Mouse (Mus musculus) neural tube, embryonic 14.5 days (tissue): ENCODE measurements around the gene Olfr654. TPM values are rescaled to one million over a fixed set of nuclear protein-coding genes. Genes with fewer than 3 reads are reported as not detected.

Source experiments
- ATAC-seq: fragments of 200-750 bp; cut with Nextera tagmentation; 2 replicates; pipeline ENCODE4 v1.8.0; 2017; ENCODE audit warnings: low read depth, mild to moderate bottlenecking, moderate TSS enrichment, moderate library complexity
- H3K27ac ChIP-seq: fragments of 300-500 bp; sonication (generic); 2 replicates; pipeline ENCODE4 v1.5.1; 2014; ENCODE audit warnings: low read depth, mild to moderate bottlenecking, control low read depth, low read length, moderate library complexity, mixed read lengths
- H3K27me3 ChIP-seq: fragments of 300-500 bp; sonication (generic); 2 replicates; pipeline ENCODE4 v1.6.1; 2014; ENCODE audit warnings: low read length; ENCODE audit not compliant: control insufficient read depth, insufficient read depth
- H3K36me3 ChIP-seq: fragments of 300-500 bp; sonication (generic); 2 replicates; pipeline ENCODE4 v1.6.1; 2014; ENCODE audit warnings: low read length, mixed read lengths; ENCODE audit not compliant: control insufficient read depth, insufficient read depth
- H3K4me1 ChIP-seq: fragments of 300-500 bp; sonication (generic); 2 replicates; pipeline ENCODE4 v1.6.1; 2014; ENCODE audit warnings: low read length; ENCODE audit not compliant: control insufficient read depth, insufficient read depth
- H3K4me2 ChIP-seq: fragments of 300-500 bp; sonication (generic); 2 replicates; pipeline ENCODE4 v1.6.1; 2014; ENCODE audit warnings: mild to moderate bottlenecking, low read depth, low read length, control low read depth
- H3K4me3 ChIP-seq: fragments of 300-500 bp; sonication (generic); 2 replicates; pipeline ENCODE4 v1.5.1; 2014; ENCODE audit warnings: low read depth, low read length, control low read depth, mixed read lengths
- H3K9ac ChIP-seq: fragments of 300-500 bp; sonication (generic); replicated peaks from 2 replicates; pipeline ENCODE4 v1.6.1; 2014; ENCODE audit warnings: low read depth, mild to moderate bottlenecking, control low read depth, low read length, mixed read lengths
- H3K9me3 ChIP-seq: fragments of 300-500 bp; sonication (generic); 2 replicates; pipeline ENCODE4 v1.6.1; 2016; ENCODE audit warnings: low read length; ENCODE audit not compliant: control insufficient read depth
- WGBS: fragments of 180-500 bp; shearing (Covaris S2); extraction: QIAGEN DNeasy Blood & Tissue Kit; methylation state at CpG from one replicate; pipeline ENCODE4 v1.1.7; 2014; 5-methylcytosine and 5-hydroxymethylcytosine counted together
- polyA plus RNA-seq: library from polyadenylated mRNA; unstranded; fragments of >200 nt; fragmentation: Nextera tagmentation; extraction: Ambion mirVana; gene quantifications from 2 replicates; pipeline ENCODE4 v1.2.1, GENCODE M21; 2014

Gene Olfr654
- polyA plus RNA-seq, 1 experiment from 2014 or later = not detected

DNA sequence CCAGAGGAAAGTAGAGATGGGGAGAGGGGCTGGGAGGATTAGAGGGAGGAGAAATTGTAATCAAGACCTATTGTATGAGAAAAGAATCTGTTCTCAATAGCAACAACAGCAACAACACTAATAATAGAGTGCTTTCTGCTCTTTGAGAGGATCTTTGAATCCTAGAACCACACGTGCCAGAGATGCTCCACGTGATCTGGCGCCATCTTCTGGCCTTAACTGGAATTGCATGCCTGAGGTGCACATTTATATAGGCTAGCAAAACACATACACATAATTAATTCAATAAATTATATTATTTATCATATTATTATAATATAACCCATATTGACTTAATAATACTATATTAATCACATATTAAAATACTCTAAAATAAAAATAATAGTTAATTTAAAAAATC lies 16.3 kb downstream of the Olfr654 start:
- H3K27me3 ChIP-seq = no peaks in the 10 kb centered on the region
- H3K9me3 ChIP-seq = no peaks in the 10 kb centered on the region
- H3K4me3 ChIP-seq = no peak overlapping the region
- H3K27ac ChIP-seq = no peak overlapping the region
- H3K4me2 ChIP-seq = no peak overlapping the region
- 6% methylated on average over 3 of the region's 3 CpGs for WGBS
- ATAC-seq = no peak
- no peak overlapping the region for H3K9ac ChIP-seq
- no peaks in the 10 kb centered on the region for H3K36me3 ChIP-seq
- H3K4me1 ChIP-seq = no peaks in the 10 kb centered on the region

DNA sequence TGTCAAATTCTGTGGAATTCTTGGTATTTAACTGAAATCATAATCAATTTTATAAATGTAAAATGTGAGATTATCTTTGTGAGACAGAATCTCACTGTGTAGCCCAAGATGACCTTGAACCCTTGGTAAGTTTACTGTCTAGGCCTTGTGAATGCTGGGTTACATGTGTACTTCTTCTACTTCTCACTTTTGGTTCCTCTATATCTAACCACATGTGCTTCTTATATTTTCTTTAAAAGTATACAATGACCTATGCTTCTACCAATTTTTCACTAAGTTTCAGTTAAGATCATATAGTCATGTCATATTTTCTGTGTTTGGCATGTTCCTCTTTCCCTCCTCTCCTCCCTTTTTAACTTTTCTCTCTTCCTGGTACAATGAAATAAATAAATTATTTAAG lies 17.9 kb downstream of the Olfr654 start:
- Histone ChIP-seq H3K9me3 (no peaks in the 10 kb centered on the region), H3K27ac (no peak overlapping the region), H3K4me1 (no peaks in the 10 kb centered on the region), H3K36me3 (no peaks in the 10 kb centered on the region), H3K4me3 (no peak overlapping the region), H3K27me3 (no peaks in the 10 kb centered on the region), H3K9ac (no peak overlapping the region), H3K4me2 (no peak overlapping the region)
- ATAC-seq = no peak

- H3K27ac ChIP-seq = no peak within 1 kb of the TSS
- H3K4me3 ChIP-seq = no peak within 1 kb of the TSS
- no peak for ATAC-seq
- no peak within 1 kb of the TSS for H3K4me2 ChIP-seq
- no peaks in the 10 kb centered on the region for H3K9me3 ChIP-seq
- 82% methylated on average over 4 of the region's 4 CpGs for whole genome bisulfite sequencing
- H3K36me3 ChIP-seq = no peaks in the 10 kb centered on the region
- H3K9ac ChIP-seq = no peak within 1 kb of the TSS
- no peaks in the 10 kb centered on the region for H3K27me3 ChIP-seq
- H3K4me1 ChIP-seq = no peaks in the 10 kb centered on the region
Measured at GRCm38 (mm10) chr7:104613655-104614054, 26.8 kb downstream of the Olfr654 start, which contains the start of gene Olfr656. Gene Olfr656, plus strand, starts transcription at chr7:104613955.

DNA sequence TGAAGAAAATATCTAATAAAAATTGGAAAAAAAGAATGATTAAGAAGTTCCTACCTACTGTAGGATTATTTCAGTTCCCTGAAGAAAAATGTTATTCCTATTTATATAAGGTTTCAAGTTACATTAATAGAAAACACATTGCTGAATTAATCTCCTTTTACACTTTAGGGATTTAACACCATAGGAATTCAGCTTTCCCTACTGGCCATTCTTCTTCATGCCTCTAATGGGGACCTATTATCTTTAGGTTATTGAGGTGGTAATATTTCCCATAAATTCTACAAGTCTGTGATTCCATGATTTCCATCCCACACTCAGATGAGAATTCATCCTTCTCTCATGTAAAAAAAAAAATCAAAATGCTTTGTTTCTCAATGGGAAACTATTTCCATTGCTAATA lies 37.7 kb downstream of the Olfr654 start, which contains the start of gene Olfr657:
Olfr657 (plus strand) TSS at position 301 of the 400 bp plus-strand sequence.
- no peak within 1 kb of the TSS for H3K27ac ChIP-seq
- no peak for ATAC-seq
- no peak within 1 kb of the TSS for H3K9ac ChIP-seq
- no peaks in the 10 kb centered on the region for H3K27me3 ChIP-seq
- no peaks in the 10 kb centered on the region for H3K9me3 ChIP-seq
- H3K36me3 ChIP-seq = no peaks in the 10 kb centered on the region
- H3K4me2 ChIP-seq = no peak within 1 kb of the TSS
- no peak within 1 kb of the TSS for H3K4me3 ChIP-seq
- H3K4me1 ChIP-seq = no peaks in the 10 kb centered on the region

Other genes starting within 250 kb of the Olfr654 start
- 0.66 and 0.88 TPM in 2 replicates for gene Trim12c, start 233.7 kb upstream of the Olfr654 start, polyA plus RNA-seq
- gene Trim30b, start 217.1 kb upstream of the Olfr654 start, polyA plus RNA-seq = not detected in 2 replicates
- gene Trim30c, start 186.2 kb upstream of the Olfr654 start, polyA plus RNA-seq = 0.26 TPM in 1 of 2 replicates, not detected in the other
- gene Trim30a, start 121.8 kb upstream of the Olfr654 start, polyA plus RNA-seq = 0.15 and 1.1 TPM in 2 replicates
- gene Trim30d, start 79.2 kb upstream of the Olfr654 start, polyA plus RNA-seq = 0.21 and 0.24 TPM in 2 replicates
- 0.16 TPM in 1 of 2 replicates, not detected in the other for gene Olfr651, start 36.9 kb upstream of the Olfr654 start, polyA plus RNA-seq
- gene Olfr652, start 26.1 kb upstream of the Olfr654 start, polyA plus RNA-seq = 0.11 TPM in 1 of 2 replicates, not detected in the other
- gene Olfr653, start 9.7 kb upstream of the Olfr654 start, polyA plus RNA-seq = not detected in 2 replicates
- 0.27 TPM in 1 of 2 replicates, not detected in the other for gene Olfr655, start 14.8 kb downstream of the Olfr654 start, polyA plus RNA-seq
- not detected in 2 replicates for gene Olfr656, start 26.9 kb downstream of the Olfr654 start, polyA plus RNA-seq
- gene Olfr657, start 37.8 kb downstream of the Olfr654 start, polyA plus RNA-seq = not detected in 2 replicates
- 0.09 and 0.16 TPM in 2 replicates for gene Olfr658, start 60.3 kb downstream of the Olfr654 start, polyA plus RNA-seq
- gene Olfr659, start 79.7 kb downstream of the Olfr654 start, polyA plus RNA-seq = not detected in 2 replicates
- gene Olfr661, start 99.5 kb downstream of the Olfr654 start, polyA plus RNA-seq = not detected in 2 replicates
- gene Usp17le, start 190.4 kb downstream of the Olfr654 start, polyA plus RNA-seq = not detected in 2 replicates